Comparison of ENCODE assay signal across 8 mouse cellular contexts in genomic region chr13:34345128-34346085, GRCm38 (mm10). TPM values are rescaled to one million over a fixed set of nuclear protein-coding genes. Genes with fewer than 3 reads are reported as not detected.
DNase-seq lines count a peak whose midpoint lies in the region; ATAC-seq and TF ChIP-seq lines count a peak whose summit lies in the region.

TSS of gene Slc22a23 (minus strand) at chr13:34345182.

- peaks cover 81% of the 10 kb centered on the region for H3K4me1 ChIP-seq in G1E (ENCODE audit: insufficient read depth, low read depth, low read length)
- H3K4me1 ChIP-seq in cerebellum, adult 2 months (ENCODE audit: control insufficient read depth, insufficient read depth, low read length), result peaks cover 8% of the 10 kb centered on the region; the same call in 1 of the 2 replicates
- peaks cover 27% of the 10 kb centered on the region for H3K4me1 ChIP-seq in forebrain, postnatal 0 days (ENCODE audit: insufficient read depth)
- no peaks in the 10 kb centered on the region; the same call in 1 of the 2 replicates for H3K4me1 ChIP-seq in lung, postnatal 0 days (ENCODE audit: insufficient read depth, low read depth, low read length)

- peaks cover 14% of the 10 kb centered on the region for H3K36me3 ChIP-seq in G1E (replicated peaks)
- H3K36me3 ChIP-seq in forebrain, postnatal 0 days (ENCODE audit: insufficient read depth), result no peaks in the 10 kb centered on the region
- no peaks in the 10 kb centered on the region for H3K36me3 ChIP-seq in lung, postnatal 0 days (ENCODE audit: insufficient read depth, low read length)

- WGBS in cerebellum, adult 2 months, result under 1% methylated on average over 65 of the region's 69 CpGs
- WGBS in forebrain, postnatal 0 days, result 2% methylated on average over 62 of the region's 69 CpGs
- WGBS in lung, postnatal 0 days, result 4% methylated on average over 37 of the region's 69 CpGs

- no peak for TF ChIP-seq EP300 in lung, postnatal 0 days (IDR thresholded peaks at IDR 0.05)

- H3K4me3 ChIP-seq in G1E (ENCODE audit: low read depth, low read length), result peak within 1 kb of the TSS; percentile 89
- peak within 1 kb of the TSS; percentile 63 for H3K4me3 ChIP-seq in cerebellum, adult 2 months (replicated peaks; ENCODE audit: insufficient read depth, low read depth, low read length)
- peak within 1 kb of the TSS; percentile 83 for H3K4me3 ChIP-seq in forebrain, postnatal 0 days (ENCODE audit: low read depth, low read length)
- H3K4me3 ChIP-seq in lung, postnatal 0 days (ENCODE audit: low read depth, low read length), result peak within 1 kb of the TSS; percentile 73

- TF ChIP-seq POLR2A in cerebellum, adult 2 months (IDR thresholded peaks at IDR 0.05; ENCODE audit: borderline replicate concordance, insufficient read depth, low read length), result peak; percentile 38; the same call in 1 of the 2 replicates

- no peaks in the 10 kb centered on the region for H3K27me3 ChIP-seq in G1E (ENCODE audit: insufficient read depth, low read length)
- no peaks in the 10 kb centered on the region for H3K27me3 ChIP-seq in cerebellum, adult 2 months (ENCODE audit: control insufficient read depth, insufficient read depth, low read length)
- H3K27me3 ChIP-seq in forebrain, postnatal 0 days (ENCODE audit: insufficient read depth, low read length), result no peaks in the 10 kb centered on the region
- H3K27me3 ChIP-seq in lung, postnatal 0 days (replicated peaks; ENCODE audit: insufficient read depth, low read length), result no peaks in the 10 kb centered on the region

- H3K4me2 ChIP-seq in forebrain, postnatal 0 days (ENCODE audit: low read depth), result peak within 1 kb of the TSS; percentile 86
- peak within 1 kb of the TSS; percentile 91 for H3K4me2 ChIP-seq in lung, postnatal 0 days (replicated peaks; ENCODE audit: low read depth, low read length)

- H3K9ac ChIP-seq in forebrain, postnatal 0 days, result peak within 1 kb of the TSS; percentile 88
- peak within 1 kb of the TSS; percentile 54 for H3K9ac ChIP-seq in lung, postnatal 0 days (replicated peaks; ENCODE audit: low read depth)

- TF ChIP-seq CTCF in G1E (IDR thresholded peaks at IDR 0.05; ENCODE audit: low read depth, low read length), result no peak
- TF ChIP-seq CTCF in cerebellum, adult 2 months (IDR thresholded peaks at IDR 0.05; ENCODE audit: borderline replicate concordance, insufficient read depth, low read depth, low read length), result peak; percentile 49; the same call in 1 of the 2 replicates
- TF ChIP-seq CTCF in forebrain, postnatal 0 days (IDR thresholded peaks at IDR 0.05; ENCODE audit: low read depth), result peak; percentile 71
- peak; percentile 74 for TF ChIP-seq CTCF in lung, postnatal 0 days (IDR thresholded peaks at IDR 0.05)

- peak within 1 kb of the TSS; percentile 93 for H3K27ac ChIP-seq in cerebellum, adult 2 months (ENCODE audit: insufficient read depth, low read length)
- peak within 1 kb of the TSS; percentile 89 for H3K27ac ChIP-seq in forebrain, postnatal 0 days (ENCODE audit: low read depth, low read length)
- peak within 1 kb of the TSS; percentile 83 for H3K27ac ChIP-seq in lung, postnatal 0 days (ENCODE audit: low read length)

- H3K9me3 ChIP-seq in G1E (replicated peaks), result no peaks in the 10 kb centered on the region
- no peaks in the 10 kb centered on the region for H3K9me3 ChIP-seq in forebrain, postnatal 0 days (ENCODE audit: low read length)
- no peaks in the 10 kb centered on the region for H3K9me3 ChIP-seq in lung, postnatal 0 days (ENCODE audit: low read length)

- intact Hi-C loops in heart, postnatal 36 days (cut with DNase I), result loop anchor here (2.0 to 10.0 kb wide), 3 partner anchors 157 to 301 kb away; no protein-coding TSS in a partner anchor

- ATAC-seq in G1E (ENCODE audit: extremely low read depth, insufficient number of reproducible peaks, low FRiP score, poor library complexity, severe bottlenecking), result no peak
- peak; percentile 65 for ATAC-seq in forebrain, postnatal 0 days
- ATAC-seq in lung, postnatal 0 days, result peak; percentile 83

- DNase-seq in G1E (ENCODE audit: low spot score), result peak; percentile 67
- DNase-seq in cerebellum, adult 2 months, result peak; percentile 88 to 90
- DNase-seq in forebrain, postnatal 0 days, result peak; percentile 81
- DNase-seq in heart, postnatal 36 days, result peak; percentile 78 to 81
- DNase-seq in layer of hippocampus, adult 8-10 months (ENCODE audit: low spot score in 2 of 2), result peak; percentile 34 to 64
- DNase-seq in lung, postnatal 0 days (ENCODE audit: low spot score), result peak; percentile 78
- DNase-seq in retina, postnatal 1 day, result peak; percentile 83
- DNase-seq in thymus, postnatal 36 days, result peak; percentile 71 to 78

RNA-seq across cellular contexts. Expression of gene Slc22a23, which starts in this region (rescaled TPM):
- total RNA-seq in G1E (2014; fragmentation: Nextera tagmentation) (24.9 and 68.0 TPM in 2 replicates), G1E (2017) (14.7 and 18.0 TPM in 2 replicates)
- polyA plus RNA-seq in G1E (2012), result 43.8 and 49.3 TPM in 2 replicates
- 43.9 and 44.9 TPM in 2 replicates for polyA plus RNA-seq in cerebellum, adult 2 months (2012; rRNA removed)
- 74.8 and 87.9 TPM in 2 replicates for total RNA-seq in forebrain, postnatal 0 days (2014; rRNA removed)
- 8.7 and 10.3 TPM in 2 replicates for polyA plus RNA-seq in forebrain, postnatal 0 days (2015; fragmentation: Nextera tagmentation; extraction: Ambion mirVana)
- 10 to 100 TPM in 1 of 2 experiments, 1 to 10 TPM in 1; 8.6 to 11.9 TPM for total RNA-seq in heart, postnatal 36 days (2021)
- 10 to 100 TPM; 32.3 to 41.6 (median 36.4) TPM for total RNA-seq in layer of hippocampus, adult 8-10 months (2022)
- 8.1 and 9.1 TPM in 2 replicates for polyA plus RNA-seq in lung, postnatal 0 days (2015; fragmentation: Nextera tagmentation; extraction: Ambion mirVana)
